Mouse (Mus musculus) CH12.LX (cell line): ENCODE results near the gene Cfap206. TPM values are rescaled to one million over a fixed set of nuclear protein-coding genes. Genes with fewer than 3 reads are reported as not detected.

Experiments
- DNase-seq: peaks from one replicate; pipeline ENCODE4 v3.0.0-alpha.2; 2013; ENCODE audit errors: extremely low read depth
- H3K27ac ChIP-seq: 2 replicates; pipeline ENCODE4 v1.5.1; 2012; ENCODE audit warnings: low read depth, mild to moderate bottlenecking, control low read depth, moderate library complexity; ENCODE audit not compliant: insufficient read depth
- H3K27me3 ChIP-seq: replicated peaks from 2 replicates; pipeline ENCODE3; 2012; ENCODE audit warnings: inconsistent platforms
- H3K36me3 ChIP-seq, 2 experiments: replicated peaks in 1 of 2; 2 replicates each; pipeline versions ENCODE3 to v1.6.1; 2012; ENCODE audit warnings: inconsistent platforms in 1 of 2, low read length in 1 of 2, mild to moderate bottlenecking in 1 of 2, mixed read lengths in 1 of 2, moderate library complexity in 1 of 2; ENCODE audit not compliant: control insufficient read depth in 1 of 2, insufficient read depth in 1 of 2
- H3K4me1 ChIP-seq, 2 experiments: 2 replicates each; pipeline ENCODE4 v1.6.1; 2012; ENCODE audit warnings: inconsistent platforms in 1 of 2, moderate library complexity in 1 of 2; ENCODE audit not compliant: insufficient read depth in 2 of 2, control insufficient read depth in 1 of 2
- H3K4me2 ChIP-seq: 2 replicates; pipeline ENCODE4 v1.6.1; 2012; ENCODE audit warnings: low read depth, mild to moderate bottlenecking, control low read depth; ENCODE audit not compliant: poor library complexity, insufficient read depth, severe bottlenecking
- H3K4me3 ChIP-seq, 3 experiments: fragments of 150-350 bp in 1 of 3; sonication (generic) in 1 of 3; replicated peaks in 1 of 3; 2 replicates each; pipeline versions ENCODE3 to v1.5.1; 2011 to 2012; ENCODE audit warnings: low read depth in 2 of 3, low read length in 2 of 3, mild to moderate bottlenecking in 2 of 3, moderate library complexity in 2 of 3, control low read depth in 1 of 3, improper control_type of control experiment in 1 of 3, inconsistent platforms in 1 of 3, mixed read lengths in 1 of 3; ENCODE audit not compliant: poor library complexity in 1 of 3
- H3K79me2 ChIP-seq: replicated peaks from 2 replicates; pipeline ENCODE4 v1.6.1; 2012; ENCODE audit warnings: mild to moderate bottlenecking, moderate library complexity; ENCODE audit not compliant: control insufficient read depth, poor library complexity, insufficient read depth, severe bottlenecking; ENCODE audit errors: extremely low read depth
- H3K9ac ChIP-seq: 2 replicates; pipeline ENCODE4 v1.6.1; 2012; ENCODE audit warnings: low read depth, mild to moderate bottlenecking, control low read depth, moderate library complexity; ENCODE audit not compliant: insufficient read depth
- H3K9me3 ChIP-seq: replicated peaks from 2 replicates; pipeline ENCODE3; 2012; ENCODE audit warnings: low read length, inconsistent platforms, mixed read lengths
- BHLHE40 ChIP-seq: IDR thresholded peaks from 2 replicates; pipeline ENCODE4 v1.6.1; 2011; ENCODE audit warnings: mild to moderate bottlenecking, low read depth, low read length, improper control_type of control experiment
- CHD1 ChIP-seq: IDR thresholded peaks from 2 replicates; pipeline ENCODE4 v1.6.1; 2012; ENCODE audit warnings: low read depth, low read length, improper control_type of control experiment, inconsistent platforms
- CHD2 ChIP-seq: IDR thresholded peaks from 2 replicates; pipeline ENCODE4 v1.6.1; 2011; ENCODE audit warnings: low read length, improper control_type of control experiment
- CTCF ChIP-seq, 2 experiments: IDR thresholded peaks in 1 of 2; conservative IDR thresholded peaks in 1 of 2; 2 replicates each; pipeline ENCODE4 v1.5.1; 2011 to 2012; ENCODE audit warnings: low read depth in 2 of 2, low read length in 2 of 2, improper control_type of control experiment in 1 of 2, inconsistent platforms in 1 of 2, mild to moderate bottlenecking in 1 of 2, moderate library complexity in 1 of 2
- E2F4 ChIP-seq: IDR thresholded peaks from 2 replicates; pipeline ENCODE4 v1.6.1; 2011; ENCODE audit warnings: low read depth, low read length, improper control_type of control experiment; ENCODE audit not compliant: insufficient replicate concordance
- ETS1 ChIP-seq: conservative IDR thresholded peaks from 2 replicates; pipeline ENCODE4 v1.6.1; 2012; ENCODE audit warnings: low read depth, mild to moderate bottlenecking, inconsistent platforms, low read length, improper control_type of control experiment, moderate library complexity
- GABPA ChIP-seq: IDR thresholded peaks from 2 replicates; pipeline ENCODE4 v1.6.1; 2012; ENCODE audit warnings: low read depth, low read length, improper control_type of control experiment, inconsistent platforms; ENCODE audit not compliant: insufficient replicate concordance
- HCFC1 ChIP-seq: IDR thresholded peaks from 2 replicates; pipeline ENCODE4 v1.6.1; 2012; ENCODE audit warnings: low read depth, mild to moderate bottlenecking, inconsistent platforms, low read length, improper control_type of control experiment
- JUND ChIP-seq: conservative IDR thresholded peaks from 2 replicates; pipeline ENCODE4 v1.6.1; 2011; ENCODE audit warnings: low read depth, low read length, improper control_type of control experiment
- KAT2A ChIP-seq: IDR thresholded peaks from 2 replicates; pipeline ENCODE4 v1.6.1; 2012; ENCODE audit warnings: low read length, improper control_type of control experiment, inconsistent platforms; ENCODE audit not compliant: insufficient replicate concordance
- MAX ChIP-seq: IDR thresholded peaks from 2 replicates; pipeline ENCODE4 v1.6.1; 2011; ENCODE audit warnings: low read length, improper control_type of control experiment
- MAZ ChIP-seq: IDR thresholded peaks from 2 replicates; pipeline ENCODE4 v1.6.1; 2012; ENCODE audit warnings: low read depth, mild to moderate bottlenecking, inconsistent platforms, low read length, improper control_type of control experiment, moderate library complexity
- MXI1 ChIP-seq: IDR thresholded peaks from 2 replicates; pipeline ENCODE4 v1.6.1; 2011; ENCODE audit warnings: mild to moderate bottlenecking, low read depth, low read length, improper control_type of control experiment
- PAX5 ChIP-seq: IDR thresholded peaks from 2 replicates; pipeline ENCODE4 v1.6.1; 2012; ENCODE audit warnings: low read length, inconsistent platforms, mixed read lengths
- RAD21 ChIP-seq: IDR thresholded peaks from 2 replicates; pipeline ENCODE4 v1.6.1; 2011; ENCODE audit warnings: low read depth, mild to moderate bottlenecking, low read length, improper control_type of control experiment, moderate library complexity
- SIN3A ChIP-seq: IDR thresholded peaks from 2 replicates; pipeline ENCODE4 v1.6.1; 2012; ENCODE audit warnings: low read length, improper control_type of control experiment, inconsistent platforms
- SMC3 ChIP-seq: IDR thresholded peaks from 2 replicates; pipeline ENCODE4 v1.6.1; 2011; ENCODE audit warnings: low read depth, low read length, improper control_type of control experiment
- TCF12 ChIP-seq: IDR thresholded peaks from 2 replicates; pipeline ENCODE4 v1.6.1; 2014; ENCODE audit warnings: low read depth, mild to moderate bottlenecking, inconsistent platforms, low read length, improper control_type of control experiment
- USF2 ChIP-seq: conservative IDR thresholded peaks from 2 replicates; pipeline ENCODE4 v1.6.1; 2011; ENCODE audit warnings: low read depth, low read length, improper control_type of control experiment
- dilution Hi-C: fragments of 300-500 bp; cut with MboI; formaldehyde crosslinking; loops from 2 replicates; pipeline ENCODE4 v1.14.3; 2020; ENCODE audit warnings: low sequenced_read_pairs; ENCODE audit not compliant: extremely low pct_unique_long_range_greater_than_20kb, extremely low pct_ligation_motif_present
- in situ Hi-C: fragments of 300-500 bp; cut with MboI; formaldehyde crosslinking; loops from 3 replicates; pipeline ENCODE4 v1.14.3; 2019; ENCODE audit warnings: low sequenced_read_pairs, low pct_ligation_motif_present, low pct_unique_long_range_greater_than_20kb, mixed read lengths
- polyA plus RNA-seq: library from polyadenylated mRNA; unstranded; fragments of >175 nt; gene quantifications from 2 replicates; pipeline ENCODE4 v1.2.1, GENCODE M21; 2012; ENCODE audit warnings: low read depth; ENCODE audit not compliant: insufficient read length
- total RNA-seq, 2 experiments: library from RNA; depleted of rRNA; stranded (reverse); fragments of 300-350 nt in 1 of 2; fragments of >200 nt in 1 of 2; gene quantifications; 2 replicates each; pipeline ENCODE4 v1.2.3; 2012 to 2014

Cfap206 gene
- total and polyA plus RNA-seq, 3 experiments = not detected

DNA sequence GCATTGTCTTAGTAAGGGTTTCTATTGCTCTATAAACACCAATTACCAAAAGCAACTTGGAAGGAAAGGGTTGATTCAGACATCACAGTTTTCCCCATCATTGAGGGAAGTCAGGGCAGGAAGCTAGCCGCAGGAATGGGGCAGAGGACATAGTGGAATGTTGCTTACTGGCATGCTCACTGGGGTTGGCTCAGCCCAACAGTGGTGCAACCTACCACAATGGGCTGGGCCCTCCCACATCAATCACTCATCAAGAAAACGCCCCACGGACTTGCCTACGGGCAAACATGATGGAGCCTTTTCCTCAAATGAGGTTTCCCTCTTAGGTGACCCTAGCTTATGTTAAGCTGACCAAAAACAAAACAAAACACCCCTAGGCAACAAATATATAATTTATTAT lies 6.8 kb downstream of the Cfap206 start:
- Histone ChIP-seq H3K36me3 (no peaks in the 10 kb centered on the region), H3K4me3 (no peak overlapping the region), H3K79me2 (no peaks in the 10 kb centered on the region), H3K9ac (no peak overlapping the region), H3K4me1 (peaks cover 0 to 4% of the 10 kb centered on the region in 2 experiments; a peak in 1 of 4 replicates), H3K27me3 (no peaks in the 10 kb centered on the region), H3K9me3 (peaks cover 12% of the 10 kb centered on the region), H3K27ac (no peak overlapping the region), H3K4me2 (no peak overlapping the region)
- TF ChIP-seq JUND (no peak), USF2 (no peak), GABPA (no peak)
- no peak for DNase-seq
- in situ Hi-C loops (no loop called here), dilution Hi-C loops (no loop called here)

DNA sequence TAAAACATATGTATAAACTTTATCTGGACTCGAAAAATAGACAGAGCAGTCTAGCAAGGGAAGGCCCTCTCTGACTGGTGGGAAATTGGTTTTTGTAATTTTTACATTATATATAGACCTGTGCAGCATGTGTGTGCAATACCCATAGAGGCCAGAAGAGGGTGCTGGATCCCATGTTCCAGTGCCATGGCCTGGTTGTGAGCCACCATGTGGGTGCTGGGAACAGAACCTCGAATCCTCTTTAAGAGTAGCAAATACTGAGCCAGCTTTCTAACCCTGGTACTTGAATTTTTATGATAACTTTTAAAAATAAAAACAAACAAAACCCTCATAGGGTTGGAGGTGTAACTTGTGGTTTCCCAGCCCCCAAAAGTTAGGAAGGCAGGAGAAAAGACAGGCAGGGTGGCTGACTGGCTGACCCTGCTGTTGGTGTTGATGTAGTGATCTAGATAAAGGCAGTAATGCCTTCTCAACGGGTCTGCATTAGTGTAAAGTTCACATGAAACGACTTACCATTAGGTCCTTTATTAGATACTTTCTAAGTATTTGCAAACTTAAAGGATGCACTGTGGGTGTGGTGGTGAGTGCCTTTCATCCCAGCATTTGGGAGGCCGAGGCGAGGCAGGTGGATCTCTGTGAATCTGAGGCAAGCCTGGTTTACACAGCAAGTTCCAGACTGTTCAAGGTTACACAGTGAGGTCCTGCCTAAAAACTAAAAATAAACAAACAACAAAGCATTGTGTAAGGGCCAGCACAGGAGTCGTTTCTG lies 9.7 kb downstream of the Cfap206 start:
- no peaks in the 10 kb centered on the region for H3K4me1 ChIP-seq
- no peak overlapping the region for H3K27ac ChIP-seq
- dilution Hi-C loops = no loop called here
- no peak overlapping the region for H3K4me3 ChIP-seq
- peaks cover 12% of the 10 kb centered on the region for H3K9me3 ChIP-seq
- no peak overlapping the region for H3K9ac ChIP-seq
- H3K27me3 ChIP-seq = no peaks in the 10 kb centered on the region
- no peak for DNase-seq
- TF ChIP-seq CTCF (conservative IDR thresholded peaks at IDR 0.05 in 1 of 2, IDR thresholded peaks at IDR 0.05 in 1 of 2; ENCODE audit: low read depth in 2 of 2, low read length in 2 of 2) (peak in 1 of 2 experiments; percentile 5; a peak in 1 of 4 replicates), E2F4 (no peak)
- no peaks in the 10 kb centered on the region for H3K36me3 ChIP-seq
- H3K4me2 ChIP-seq = no peak overlapping the region
- H3K79me2 ChIP-seq = no peaks in the 10 kb centered on the region
- in situ Hi-C loops = no loop called here

DNA sequence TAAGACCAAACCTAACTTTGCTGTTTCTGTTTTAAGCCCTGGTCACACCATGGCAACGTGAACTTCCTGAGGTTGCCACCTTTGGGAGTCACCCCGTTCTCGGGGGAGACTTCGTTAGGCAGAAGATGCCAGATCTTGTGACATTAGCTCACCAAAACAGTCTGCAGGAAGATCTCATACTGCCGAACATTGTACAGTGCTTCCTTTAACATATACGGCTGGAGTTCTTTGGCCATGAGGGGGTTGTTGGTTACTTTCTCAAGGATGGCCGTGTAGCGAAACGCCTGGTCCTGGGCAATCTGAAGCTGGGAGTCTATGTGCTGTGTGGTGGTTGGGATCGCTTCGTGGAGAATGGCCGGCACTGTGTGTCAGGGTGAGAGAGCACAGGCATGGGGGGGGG lies 10.6 kb downstream of the Cfap206 start:
- dilution Hi-C loops = no loop called here
- H3K27me3 ChIP-seq = no peaks in the 10 kb centered on the region
- H3K9ac ChIP-seq = no peak overlapping the region

More for the DNA sequence above, 10.6 kb downstream of the Cfap206 start:
- H3K27ac ChIP-seq = no peak overlapping the region
- no peak overlapping the region for H3K4me2 ChIP-seq
- in situ Hi-C loops = no loop called here
- no peaks in the 10 kb centered on the region for H3K4me1 ChIP-seq
- H3K9me3 ChIP-seq = peaks cover 12% of the 10 kb centered on the region
- H3K36me3 ChIP-seq = no peaks in the 10 kb centered on the region
- no peak overlapping the region for H3K4me3 ChIP-seq
- no peak for TF ChIP-seq KAT2A
- no peak for TF ChIP-seq PAX5
- TF ChIP-seq TCF12 = no peak
- TF ChIP-seq GABPA = no peak
- no peak for TF ChIP-seq HCFC1
- TF ChIP-seq CHD2 = no peak
- TF ChIP-seq MAZ = no peak
- TF ChIP-seq E2F4 = no peak
- TF ChIP-seq SMC3 = no peak
- TF ChIP-seq BHLHE40 = no peak
- no peak for TF ChIP-seq RAD21
- TF ChIP-seq CHD1 = no peak
- no peak for TF ChIP-seq SIN3A
- TF ChIP-seq MAX = no peak
- TF ChIP-seq ETS1 = no peak
- TF ChIP-seq MXI1 = no peak
- H3K79me2 ChIP-seq = no peaks in the 10 kb centered on the region
- DNase-seq = no peak
